Mouse (Mus musculus) monocyte, adult 5-6 weeks (primary cell): ENCODE data around the gene Zfp536. TPM values are rescaled to one million over a fixed set of nuclear protein-coding genes. Genes with fewer than 3 reads are reported as not detected.

ENCODE experiments used
- ATAC-seq: fragments of 153-309, 156-312 bp; replicated peaks from 2 replicates; pipeline ENCODE4 v1.8.0; 2017; ENCODE audit warnings: mild to moderate bottlenecking; ENCODE audit not compliant: low TSS enrichment, insufficient number of reproducible peaks, severe bottlenecking, poor library complexity, low FRiP score
- total RNA-seq: library from RNA; stranded (forward); fragments of 200-1000, 200-491, 200-594 nt; gene quantifications from 3 replicates; pipeline ENCODE4 v1.2.3, GENCODE M21; 2017

The Zfp536 gene
- total RNA-seq, 1 experiment from 2014 or later, result not detected

DNA sequence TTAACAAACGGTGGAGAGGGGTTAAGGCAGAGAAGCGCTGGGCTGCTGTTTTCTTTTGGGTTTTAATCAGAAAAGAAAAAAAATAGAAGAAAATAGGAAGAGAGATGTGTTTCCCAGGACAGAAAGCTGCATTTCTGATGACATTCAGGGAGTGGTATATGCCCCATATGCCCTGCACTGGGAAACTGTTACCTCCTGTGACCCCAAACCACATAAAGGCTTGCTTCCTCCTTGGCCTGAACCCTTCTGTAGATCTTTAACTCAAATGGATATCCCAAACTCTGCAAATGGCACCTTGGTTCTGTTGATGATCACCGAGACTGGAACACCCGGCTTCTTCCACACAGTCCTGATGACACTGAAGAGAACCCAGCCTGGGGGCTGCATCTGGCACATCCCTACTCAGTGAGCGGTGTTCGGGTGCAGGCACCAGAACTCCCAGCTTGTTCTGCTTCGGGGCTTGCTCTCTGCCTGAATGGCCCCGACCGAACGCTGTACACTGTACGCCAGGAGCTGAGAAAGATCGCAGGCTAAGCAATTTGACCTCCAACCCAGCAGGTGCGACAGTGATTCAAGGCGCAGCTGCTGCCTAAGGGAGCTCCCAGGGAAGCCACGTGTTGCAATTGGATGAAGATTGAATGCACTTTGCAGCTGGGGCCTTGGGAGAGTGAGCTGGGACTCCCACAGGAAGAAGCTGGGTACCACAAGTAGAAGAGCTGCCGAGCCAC is 334.2 kb downstream of the Zfp536 start:
- ATAC-seq, result no peak

DNA sequence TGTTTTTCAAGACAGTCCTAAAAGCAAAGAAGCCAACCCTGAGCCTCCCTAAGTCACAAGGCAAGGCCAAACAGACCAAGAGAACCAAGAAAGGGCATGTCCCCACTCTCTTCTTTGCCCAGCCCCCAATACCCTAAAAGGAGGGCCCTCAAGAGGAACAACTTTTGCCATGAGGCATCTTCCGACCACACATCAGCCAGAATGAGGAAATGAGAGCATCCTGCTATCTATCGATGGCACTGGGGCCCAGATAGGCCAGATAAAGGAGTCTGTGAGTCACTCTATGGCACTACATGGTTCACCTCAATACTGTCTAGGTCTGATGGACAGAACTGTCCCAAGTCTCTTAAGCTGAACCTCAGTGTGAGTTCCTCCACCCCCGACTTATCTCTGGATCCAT is 335.6 kb downstream of the Zfp536 start:
- ATAC-seq, result peak; percentile 64

DNA sequence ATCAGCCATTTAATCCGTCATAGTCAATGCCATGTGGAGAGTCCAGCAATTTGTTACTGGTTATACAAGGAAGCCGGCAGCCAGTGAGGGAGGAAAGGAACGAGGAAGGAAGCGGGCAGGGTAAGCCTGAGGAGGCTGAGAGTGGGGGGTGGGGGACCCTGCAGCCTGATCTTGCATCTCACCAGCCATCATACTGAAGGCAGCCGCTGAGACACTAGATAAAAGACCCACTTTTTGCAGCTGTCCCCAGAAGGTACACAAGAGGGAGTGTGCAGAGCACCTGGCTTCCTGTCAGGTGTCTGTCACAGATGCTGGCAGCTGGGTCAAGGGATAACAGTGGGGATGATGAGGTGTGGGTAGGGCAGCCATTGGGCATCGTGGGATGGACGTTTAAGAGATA is 340.3 kb downstream of the Zfp536 start:
- no peak for ATAC-seq

DNA sequence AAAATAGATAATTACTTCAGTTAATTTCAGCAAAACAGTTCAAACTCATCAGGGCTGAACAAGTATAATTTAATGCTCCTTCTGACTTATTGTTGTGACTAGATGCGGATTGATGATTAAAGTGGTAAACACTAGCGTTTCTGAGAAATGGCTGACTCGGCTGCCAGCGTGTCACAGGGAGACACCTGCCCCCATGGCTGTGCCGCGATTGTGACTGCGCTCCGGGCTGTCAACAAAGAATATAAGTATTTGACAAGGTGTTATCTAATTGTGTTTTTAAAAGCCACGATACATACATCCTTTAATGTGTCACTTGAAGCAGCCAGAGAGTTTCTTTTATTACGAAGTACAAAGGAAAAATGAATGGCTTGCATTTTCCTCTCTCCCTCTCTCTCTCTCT is 342.0 kb downstream of the Zfp536 start:
- no peak for ATAC-seq

DNA sequence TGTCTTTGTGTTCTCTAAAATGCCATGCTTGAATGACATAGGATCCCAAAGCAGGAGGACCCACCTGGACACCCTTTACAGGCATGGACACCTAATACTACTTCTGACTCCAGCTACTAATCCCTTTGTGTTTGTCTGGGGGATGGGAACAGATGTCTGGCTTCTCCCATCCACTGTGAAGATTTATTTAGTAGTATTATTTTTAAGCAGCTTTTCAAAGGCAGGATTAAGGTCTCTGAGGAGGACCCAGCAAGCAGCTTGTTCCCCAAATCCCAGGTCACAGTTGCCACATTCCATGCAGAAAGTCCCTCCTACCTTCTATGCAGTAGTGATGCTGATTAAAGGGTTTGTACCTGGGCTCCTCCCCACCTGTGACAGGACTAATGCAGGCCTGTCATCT is 347.4 kb downstream of the Zfp536 start:
- no peak for ATAC-seq

DNA sequence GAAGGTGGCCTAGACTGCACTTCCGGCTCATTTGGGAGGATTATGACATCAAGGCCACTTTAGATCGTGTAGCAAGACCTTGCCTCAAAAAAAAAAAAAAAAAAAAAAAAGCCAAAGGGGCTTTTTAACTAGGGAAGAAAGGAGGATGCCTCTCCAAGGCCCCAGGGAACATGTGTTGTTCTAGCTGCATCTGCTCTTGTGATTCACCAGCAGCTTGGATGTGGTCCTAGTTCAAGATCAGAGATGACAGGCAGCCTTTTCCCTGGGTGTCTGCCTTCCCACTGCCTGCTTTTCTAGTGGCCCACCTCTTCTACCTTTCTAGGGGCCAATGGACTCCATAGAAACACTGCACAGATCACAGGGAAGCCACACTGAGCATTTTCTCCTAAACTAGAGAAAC is 350.5 kb downstream of the Zfp536 start:
- ATAC-seq, result no peak

Other genes starting within 250 kb of the Zfp536 start
- 31.2 to 52.7 TPM (median 52.2 TPM) in 3 replicates for gene Uri1, start 249.9 kb upstream of the Zfp536 start, total RNA-seq